Mouse (Mus musculus) limb, embryonic 13.5 days (tissue): Measurements from ENCODE around the gene Cnot6. TPM values are rescaled to one million over a fixed set of nuclear protein-coding genes. Genes with fewer than 3 reads are reported as not detected.
A peak's percentile ranks its signal among the peaks of the same experiment; 100 is the strongest.

ENCODE experiments used
- ATAC-seq: fragments of 200-750 bp; cut with Nextera tagmentation; 2 replicates; pipeline ENCODE4 v1.8.0; 2017; ENCODE audit warnings: low read depth, moderate number of reproducible peaks, moderate TSS enrichment; ENCODE audit not compliant: low FRiP score
- H3K27ac ChIP-seq: fragments of 300-500 bp; sonication (generic); 2 replicates; pipeline ENCODE4 v1.5.1; 2015; ENCODE audit warnings: inconsistent platforms, mild to moderate bottlenecking, moderate library complexity
- H3K27me3 ChIP-seq: fragments of 300-500 bp; sonication (generic); 2 replicates; pipeline ENCODE4 v1.6.1; 2015; ENCODE audit warnings: mild to moderate bottlenecking, inconsistent platforms
- H3K36me3 ChIP-seq: fragments of 300-500 bp; sonication (generic); 2 replicates; pipeline ENCODE4 v1.6.1; 2015; ENCODE audit warnings: inconsistent platforms, mild to moderate bottlenecking, moderate library complexity
- H3K4me1 ChIP-seq: fragments of 300-500 bp; sonication (generic); 2 replicates; pipeline ENCODE4 v1.6.1; 2015; ENCODE audit warnings: inconsistent platforms
- H3K4me2 ChIP-seq: fragments of 300-500 bp; sonication (generic); replicated peaks from 2 replicates; pipeline ENCODE4 v1.6.1; 2015; ENCODE audit warnings: inconsistent platforms, mild to moderate bottlenecking, moderate library complexity
- H3K4me3 ChIP-seq: fragments of 300-500 bp; sonication (generic); 2 replicates; pipeline ENCODE4 v1.5.1; 2015; ENCODE audit warnings: moderate library complexity, mild to moderate bottlenecking, inconsistent platforms
- H3K9ac ChIP-seq: fragments of 300-500 bp; sonication (generic); 2 replicates; pipeline ENCODE4 v1.6.1; 2015; ENCODE audit warnings: mild to moderate bottlenecking, inconsistent platforms
- H3K9me3 ChIP-seq: fragments of 300-500 bp; sonication (generic); 2 replicates; pipeline ENCODE4 v1.6.1; 2016; ENCODE audit warnings: inconsistent platforms
- WGBS: fragments of 180-500 bp; shearing (Covaris S2); methylation state at CpG from one replicate; pipeline ENCODE4 v1.1.7; 2015; 5-methylcytosine and 5-hydroxymethylcytosine counted together
- polyA plus RNA-seq: library from polyadenylated mRNA; unstranded; fragments of >200 nt; fragmentation: Nextera tagmentation; extraction: Ambion mirVana; gene quantifications from 2 replicates; pipeline ENCODE4 v1.2.1, GENCODE M21; 2015

Cnot6 gene
- polyA plus RNA-seq, 1 experiment from 2014 or later, result 64.8 TPM

DNA sequence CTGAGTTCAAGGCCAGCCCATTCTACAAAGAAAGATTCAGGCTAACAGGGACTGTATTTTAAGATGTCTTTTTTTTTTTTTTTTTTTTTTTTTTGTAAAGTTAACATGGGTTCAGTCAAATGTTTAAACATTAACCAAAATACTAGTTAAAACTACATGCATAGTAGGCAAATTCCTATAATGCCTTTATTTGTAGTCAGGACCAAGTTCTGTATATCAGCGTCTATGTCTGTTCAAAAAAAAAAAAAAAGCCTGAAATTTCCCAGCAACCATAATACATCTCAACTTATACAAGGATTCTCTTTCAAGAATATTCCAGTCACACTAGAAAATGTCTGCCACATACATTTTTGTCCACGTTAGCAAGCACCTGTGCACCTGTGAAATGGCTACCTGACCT lies 1.9 kb downstream of the Cnot6 start:
- Histone ChIP-seq H3K27me3 (no peaks in the 10 kb centered on the region), H3K9ac (peak overlapping the region; percentile 98; the same call in 1 of the 2 replicates), H3K9me3 (no peaks in the 10 kb centered on the region), H3K4me3 (peak overlapping the region; percentile 88), H3K4me1 (peaks cover 36% of the 10 kb centered on the region), H3K27ac (no peak overlapping the region), H3K36me3 (peaks cover 25% of the 10 kb centered on the region), H3K4me2 (peak overlapping the region; percentile 69)
- no peak for ATAC-seq
- 75% methylated on average over 2 of the region's 2 CpGs for WGBS

DNA sequence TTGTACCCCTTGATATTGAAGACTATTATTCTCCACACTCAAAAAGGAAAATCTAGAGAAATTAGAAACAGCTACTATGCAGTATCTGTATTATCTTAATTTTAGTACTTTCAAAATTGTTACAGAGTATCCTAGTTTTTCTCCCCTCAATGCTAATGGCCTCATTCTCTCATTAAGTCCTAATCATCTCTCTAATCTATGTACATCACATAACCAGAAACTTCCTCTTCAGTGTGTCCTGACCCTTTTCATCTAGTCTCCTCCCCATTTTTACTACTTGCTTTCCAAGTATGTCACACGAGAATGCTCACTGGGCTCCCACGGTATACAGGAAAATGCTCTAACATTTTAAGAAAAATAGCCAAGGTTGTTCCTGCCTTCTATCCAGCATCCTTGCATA lies 4.7 kb downstream of the Cnot6 start:
- H3K9ac ChIP-seq, result no peak overlapping the region
- H3K27me3 ChIP-seq, result no peaks in the 10 kb centered on the region
- no peak overlapping the region for H3K4me3 ChIP-seq
- H3K27ac ChIP-seq, result no peak overlapping the region
- no peak overlapping the region for H3K4me2 ChIP-seq
- 82% methylated on average over 2 of the region's 2 CpGs for WGBS
- peaks cover 28% of the 10 kb centered on the region for H3K4me1 ChIP-seq
- H3K9me3 ChIP-seq, result no peaks in the 10 kb centered on the region
- ATAC-seq, result no peak
- peaks cover 44% of the 10 kb centered on the region for H3K36me3 ChIP-seq

DNA sequence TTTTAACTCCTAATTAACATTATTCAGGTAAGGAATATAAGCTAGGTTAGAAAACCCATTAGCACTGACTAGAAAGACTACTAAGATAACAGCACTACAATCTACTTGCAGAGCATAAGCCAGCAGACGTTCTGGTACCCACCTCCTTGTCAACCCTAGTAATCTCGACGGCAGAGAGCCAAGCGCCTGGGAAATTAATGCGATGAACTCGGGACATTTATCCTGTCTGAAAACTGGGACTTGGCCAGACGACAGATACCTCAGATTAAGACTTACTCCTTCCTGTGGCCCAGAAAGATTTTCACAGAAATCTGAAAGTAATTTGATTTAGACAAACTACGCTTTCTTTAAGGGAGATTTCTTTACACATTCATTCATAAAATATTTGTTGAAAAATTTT lies 7.7 kb downstream of the Cnot6 start:
- Histone ChIP-seq H3K9me3 (no peaks in the 10 kb centered on the region), H3K4me1 (peaks cover 13% of the 10 kb centered on the region), H3K4me3 (no peak overlapping the region), H3K27me3 (no peaks in the 10 kb centered on the region), H3K4me2 (no peak overlapping the region), H3K27ac (no peak overlapping the region), H3K36me3 (peaks cover 64% of the 10 kb centered on the region), H3K9ac (no peak overlapping the region)
- WGBS, result 84% methylated on average over 8 of the region's 8 CpGs
- no peak for ATAC-seq

DNA sequence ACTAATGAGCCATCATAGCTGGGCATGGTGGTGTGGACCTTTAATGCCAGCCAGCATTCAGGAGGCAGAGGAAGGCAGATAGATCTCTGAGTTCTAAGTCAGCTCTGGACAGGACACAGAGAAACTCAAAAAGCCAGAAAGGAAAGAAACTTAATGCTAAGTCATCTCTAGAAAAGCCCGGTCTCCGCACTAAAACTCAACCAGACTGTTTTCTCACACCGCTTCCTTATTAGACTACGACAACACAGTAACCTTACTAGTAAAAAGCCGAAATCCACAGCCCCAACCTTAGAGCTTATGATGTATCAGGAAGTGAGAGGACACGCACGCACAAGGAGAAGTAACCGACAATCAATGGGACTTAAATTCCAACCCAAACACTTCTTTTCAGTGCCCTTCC lies 10.5 kb downstream of the Cnot6 start:
- Histone ChIP-seq H3K4me2 (no peak overlapping the region), H3K9me3 (no peaks in the 10 kb centered on the region), H3K4me1 (no peaks in the 10 kb centered on the region), H3K27me3 (no peaks in the 10 kb centered on the region), H3K4me3 (no peak overlapping the region), H3K9ac (no peak overlapping the region), H3K27ac (no peak overlapping the region), H3K36me3 (peaks cover 67% of the 10 kb centered on the region)
- 98% methylated on average over 8 of the region's 8 CpGs for WGBS
- no peak for ATAC-seq

DNA sequence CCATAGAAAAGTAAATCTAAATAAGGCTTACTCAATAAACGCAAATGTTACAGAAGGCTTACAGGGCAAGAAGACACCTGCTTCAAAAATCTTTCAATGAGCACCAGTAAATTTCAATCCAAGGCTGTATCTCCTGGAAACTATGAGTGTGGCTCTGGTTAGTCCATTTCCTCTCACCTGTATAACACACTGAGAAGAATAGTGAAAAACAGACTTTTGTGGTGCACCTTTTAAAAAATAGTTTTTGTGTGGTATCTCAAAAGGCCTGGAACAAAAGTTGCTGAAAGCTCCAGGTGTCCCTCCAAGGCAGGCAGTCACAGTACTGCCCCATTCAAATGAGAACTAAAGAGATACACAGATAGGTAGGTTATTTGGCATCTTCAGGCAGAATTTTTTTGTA lies 13.4 kb downstream of the Cnot6 start:
- 97% methylated on average over 1 of the region's 1 CpGs for WGBS
- H3K4me1 ChIP-seq, result 0 out of 2 replicates have a peak, but pooled peaks cover 2% of the 10 kb centered on the region
- H3K4me3 ChIP-seq, result no peak overlapping the region
- H3K27ac ChIP-seq, result no peak overlapping the region
- H3K27me3 ChIP-seq, result no peaks in the 10 kb centered on the region
- no peak overlapping the region for H3K4me2 ChIP-seq
- H3K36me3 ChIP-seq, result peaks cover 54% of the 10 kb centered on the region
- no peaks in the 10 kb centered on the region for H3K9me3 ChIP-seq
- ATAC-seq, result no peak
- no peak overlapping the region for H3K9ac ChIP-seq

DNA sequence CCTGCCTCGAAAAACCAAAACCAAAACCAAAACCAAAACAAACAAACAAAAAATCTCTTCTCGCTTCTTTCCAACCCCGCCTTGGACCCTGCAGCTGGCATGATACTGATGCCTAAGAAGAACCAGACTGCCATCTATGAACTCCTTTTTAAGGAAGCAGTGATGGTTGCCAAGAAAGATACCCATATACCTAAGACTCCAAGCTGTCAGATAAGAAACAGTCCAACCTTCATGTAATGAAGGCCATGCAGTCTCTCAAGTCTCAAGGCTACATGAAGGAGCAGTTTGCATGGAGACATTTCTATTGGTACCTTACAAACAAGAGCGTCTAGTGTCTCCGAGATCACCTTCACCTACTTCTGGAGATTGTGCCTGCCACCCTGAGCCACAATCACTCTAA lies 14.7 kb downstream of the Cnot6 start:
- H3K9me3 ChIP-seq, result no peaks in the 10 kb centered on the region
- no peak overlapping the region for H3K4me2 ChIP-seq
- H3K9ac ChIP-seq, result no peak overlapping the region
- H3K27me3 ChIP-seq, result no peaks in the 10 kb centered on the region
- H3K36me3 ChIP-seq, result peaks cover 52% of the 10 kb centered on the region
- no peak overlapping the region for H3K27ac ChIP-seq
- 97% methylated on average over 5 of the region's 5 CpGs for WGBS
- H3K4me1 ChIP-seq, result 0 out of 2 replicates have a peak, but pooled peaks cover 2% of the 10 kb centered on the region
- ATAC-seq, result no peak
- H3K4me3 ChIP-seq, result no peak overlapping the region

DNA sequence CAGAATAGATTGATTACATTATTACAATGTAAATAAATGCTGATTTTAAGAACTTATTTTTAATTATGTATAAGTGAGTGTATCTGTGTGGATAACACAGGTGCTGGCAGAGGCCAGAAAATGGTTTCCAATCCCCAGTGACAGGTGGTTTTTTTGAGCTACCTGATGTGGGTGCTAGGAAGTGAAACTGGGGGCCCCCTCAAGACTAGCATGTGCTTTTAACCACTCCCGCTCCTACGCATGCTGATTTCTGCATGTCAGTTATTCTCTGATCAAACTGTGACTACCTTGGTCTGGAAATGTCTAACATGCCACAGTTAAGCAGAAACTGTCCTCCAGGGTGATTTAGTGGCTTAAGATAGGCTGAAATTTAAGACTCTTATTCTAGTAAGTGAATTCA lies 16.1 kb downstream of the Cnot6 start:
- H3K27me3 ChIP-seq, result no peaks in the 10 kb centered on the region
- H3K36me3 ChIP-seq, result peaks cover 51% of the 10 kb centered on the region
- no peak overlapping the region for H3K4me2 ChIP-seq
- H3K4me1 ChIP-seq, result 0 out of 2 replicates have a peak, but pooled peaks cover 2% of the 10 kb centered on the region
- no peak overlapping the region for H3K27ac ChIP-seq
- WGBS, result 95% methylated on average over 2 of the region's 2 CpGs
- no peak for ATAC-seq
- H3K9me3 ChIP-seq, result peaks cover 3% of the 10 kb centered on the region; the same call in 1 of the 2 replicates
- H3K9ac ChIP-seq, result no peak overlapping the region
- no peak overlapping the region for H3K4me3 ChIP-seq

DNA sequence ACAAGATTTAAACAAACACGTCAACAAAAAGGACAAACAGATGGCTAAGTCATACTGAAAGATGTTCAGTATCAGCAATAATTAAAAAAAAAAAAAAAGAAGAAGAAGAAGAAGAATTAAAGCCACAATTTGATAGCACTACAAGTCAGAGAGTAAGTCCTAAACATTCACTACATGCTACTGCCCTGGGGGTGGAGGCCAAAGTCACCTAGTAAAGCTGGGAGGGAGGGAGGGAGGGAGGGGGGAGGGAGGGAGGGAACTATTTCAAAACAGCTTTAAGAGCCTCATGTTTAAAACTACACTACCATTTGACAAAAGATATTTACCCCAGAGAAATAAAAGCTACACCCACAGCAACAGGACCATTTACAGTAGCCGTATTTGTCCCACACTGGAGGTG lies 16.8 kb downstream of the Cnot6 start:
- ATAC-seq, result no peak
- H3K4me1 ChIP-seq, result 0 out of 2 replicates have a peak, but pooled peaks cover 2% of the 10 kb centered on the region

DNA sequence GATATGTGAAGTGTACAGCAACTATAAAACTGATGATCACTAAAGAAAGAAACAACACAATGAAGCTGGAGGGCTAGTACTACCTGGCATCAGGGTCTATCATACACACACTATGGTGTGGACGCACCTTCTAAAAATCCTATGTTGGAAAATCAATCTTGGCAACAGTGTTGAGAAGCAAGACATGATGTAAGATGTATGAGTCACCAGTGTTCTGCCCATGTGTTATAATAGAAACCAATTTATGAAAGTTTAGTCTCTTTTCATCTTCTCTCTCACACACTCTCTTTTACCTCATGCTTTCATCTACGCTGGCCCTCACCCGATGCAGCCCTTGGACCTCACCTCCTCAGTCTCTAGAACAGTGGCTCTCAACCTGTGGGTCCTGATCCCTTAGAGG lies 17.5 kb downstream of the Cnot6 start:
- peaks cover 53% of the 10 kb centered on the region for H3K36me3 ChIP-seq
- no peak overlapping the region for H3K4me2 ChIP-seq
- H3K9me3 ChIP-seq, result peaks cover 3% of the 10 kb centered on the region; the same call in 1 of the 2 replicates
- no peak overlapping the region for H3K9ac ChIP-seq
- no peak for ATAC-seq
- no peaks in the 10 kb centered on the region for H3K27me3 ChIP-seq
- 0 out of 2 replicates have a peak, but pooled peaks cover 2% of the 10 kb centered on the region for H3K4me1 ChIP-seq
- WGBS, result 93% methylated on average over 3 of the region's 3 CpGs
- H3K27ac ChIP-seq, result no peak overlapping the region
- H3K4me3 ChIP-seq, result no peak overlapping the region

More for the DNA sequence above, 16.8 kb downstream of the Cnot6 start:
- no peak overlapping the region for H3K9ac ChIP-seq
- peaks cover 3% of the 10 kb centered on the region; the same call in 1 of the 2 replicates for H3K9me3 ChIP-seq
- no peaks in the 10 kb centered on the region for H3K27me3 ChIP-seq
- peaks cover 48% of the 10 kb centered on the region for H3K36me3 ChIP-seq
- H3K27ac ChIP-seq, result no peak overlapping the region
- no peak overlapping the region for H3K4me3 ChIP-seq
- WGBS, result 97% methylated on average over 2 of the region's 2 CpGs
- no peak overlapping the region for H3K4me2 ChIP-seq

DNA sequence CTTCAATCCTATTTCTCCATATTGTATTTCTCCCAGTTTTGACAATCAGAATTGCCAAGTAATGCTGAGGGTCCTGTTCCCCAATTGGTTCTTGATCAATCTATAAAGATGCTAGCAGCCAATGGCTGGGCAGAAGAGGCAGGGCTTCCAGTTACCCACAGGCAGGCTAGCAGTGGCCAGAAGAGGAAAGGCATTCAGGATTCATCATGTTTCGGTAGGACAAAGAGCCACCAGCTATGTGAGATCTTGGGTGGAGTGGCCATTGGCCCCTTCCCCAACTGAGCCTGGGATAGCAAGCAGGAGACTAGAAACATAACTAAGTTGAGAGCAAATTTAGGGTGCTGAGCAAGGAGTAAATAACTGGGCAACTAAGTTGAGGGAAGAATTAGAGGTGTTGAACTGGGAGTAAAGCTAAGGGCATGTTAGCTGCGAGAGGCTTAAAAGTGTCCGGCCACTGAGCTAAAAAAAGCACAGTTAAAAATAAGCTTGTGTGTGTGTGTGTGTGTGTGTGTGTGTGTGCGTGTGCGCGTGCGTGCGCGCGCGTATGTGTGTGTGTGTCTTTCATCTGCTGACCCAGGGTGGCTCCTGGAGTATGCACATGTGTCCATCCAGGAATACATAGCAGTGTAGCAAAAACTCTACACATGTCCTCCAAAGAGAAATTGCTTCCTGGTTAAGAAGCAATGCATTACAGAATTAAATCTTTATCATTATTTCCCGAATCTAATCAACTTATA lies 28.1 kb downstream of the Cnot6 start:
- Histone ChIP-seq H3K27me3 (no peaks in the 10 kb centered on the region), H3K4me1 (no peaks in the 10 kb centered on the region), H3K4me2 (no peak overlapping the region), H3K9ac (no peak overlapping the region), H3K4me3 (no peak overlapping the region), H3K36me3 (peaks cover 73% of the 10 kb centered on the region), H3K9me3 (no peaks in the 10 kb centered on the region), H3K27ac (no peak overlapping the region)
- ATAC-seq, result no peak
- WGBS, result 95% methylated on average over 12 of the region's 12 CpGs

DNA sequence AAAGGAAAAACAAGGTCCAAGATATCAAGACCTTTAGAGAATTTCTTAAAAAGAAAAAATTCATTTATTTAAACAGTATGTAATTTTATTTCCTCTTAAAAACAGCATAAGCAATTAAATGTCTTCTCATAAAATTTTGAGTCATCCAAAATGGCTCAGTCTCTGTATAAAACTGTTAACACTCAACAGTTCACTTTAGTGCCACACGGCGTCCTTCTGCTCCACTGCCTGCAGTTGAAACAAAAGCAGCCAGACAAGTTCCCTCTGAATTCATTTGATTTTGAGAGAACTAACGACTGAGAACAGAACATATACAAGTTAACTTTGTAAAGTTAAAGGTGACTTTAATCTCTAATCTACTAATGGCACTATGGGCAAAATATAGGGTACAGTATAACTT lies 39.1 kb downstream of the Cnot6 start:
- no peak overlapping the region for H3K4me3 ChIP-seq
- H3K4me2 ChIP-seq, result no peak overlapping the region
- no peak overlapping the region for H3K9ac ChIP-seq
- H3K4me1 ChIP-seq, result no peaks in the 10 kb centered on the region
- no peaks in the 10 kb centered on the region for H3K27me3 ChIP-seq
- no peak for ATAC-seq
- no peak overlapping the region for H3K27ac ChIP-seq
- H3K9me3 ChIP-seq, result no peaks in the 10 kb centered on the region
- H3K36me3 ChIP-seq, result peaks cover 68% of the 10 kb centered on the region
- 79% methylated on average over 3 of the region's 3 CpGs for WGBS

DNA sequence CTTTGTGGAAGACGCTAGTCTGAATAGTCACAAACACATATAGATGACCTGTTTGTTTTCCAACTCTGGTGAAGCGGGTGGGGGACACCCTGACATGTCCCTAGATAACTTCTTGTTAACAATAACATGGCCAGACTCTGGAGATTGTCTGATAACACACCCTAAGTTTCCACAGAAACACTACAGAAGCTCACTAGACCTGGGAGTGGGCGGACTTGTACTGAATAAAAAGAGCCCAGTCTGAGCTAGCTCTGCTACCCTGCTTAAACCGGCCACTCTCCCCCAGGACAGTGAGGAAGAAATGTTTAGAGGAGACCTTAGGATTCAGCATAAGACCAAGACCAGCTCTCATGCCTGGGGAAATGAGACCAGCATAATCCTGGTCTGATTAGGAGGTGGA lies 47.1 kb downstream of the Cnot6 start:
- H3K27ac ChIP-seq, result no peak overlapping the region
- H3K4me1 ChIP-seq, result no peaks in the 10 kb centered on the region
- H3K9ac ChIP-seq, result no peak overlapping the region
- no peak overlapping the region for H3K4me2 ChIP-seq
- no peak overlapping the region for H3K4me3 ChIP-seq
- 79% methylated on average over 4 of the region's 4 CpGs for WGBS
- H3K27me3 ChIP-seq, result no peaks in the 10 kb centered on the region
- H3K36me3 ChIP-seq, result peaks cover 21% of the 10 kb centered on the region
- ATAC-seq, result 0 out of 2 replicates have a peak, but pooled peaks have one; percentile 36
- H3K9me3 ChIP-seq, result no peaks in the 10 kb centered on the region
